Mouse (Mus musculus): ENCODE results near the gene Ankrd22. TPM values are rescaled to one million over a fixed set of nuclear protein-coding genes. Genes with fewer than 3 reads are reported as not detected.

The Ankrd22 gene
- polyA plus RNA-seq, 1 experiment from 2014 or later: not detected

DNA sequence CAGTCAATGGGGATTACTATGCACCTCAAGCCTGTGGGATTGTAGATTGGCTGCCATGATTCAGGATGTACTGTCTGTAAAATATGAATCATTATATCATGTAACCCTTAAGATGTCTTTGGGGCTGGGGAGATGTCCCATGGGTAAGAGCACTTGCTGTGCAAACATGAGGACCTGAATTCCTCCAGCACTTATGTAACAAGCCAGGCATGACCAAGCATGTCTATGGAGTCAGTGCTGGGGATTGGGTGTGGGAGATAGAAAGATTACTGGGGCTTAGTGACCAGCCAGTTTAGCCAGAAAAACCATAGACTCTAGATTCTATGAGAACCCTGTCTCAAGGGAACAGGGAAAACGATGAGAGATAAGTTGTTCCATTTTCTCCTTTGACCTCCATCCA is 46.8 kb downstream of the Ankrd22 start:
- Histone ChIP-seq H3K4me3 (replicated peaks; ENCODE audit: low read length) (no peak overlapping the region), H3K4me1 (replicated peaks; ENCODE audit: control insufficient read depth, insufficient read depth, low read length) (no peaks in the 10 kb centered on the region), H3K27me3 (replicated peaks; ENCODE audit: control insufficient read depth, insufficient read depth, low read length) (no peaks in the 10 kb centered on the region), H3K9me3 (ENCODE audit: control insufficient read depth, low read length) (no peaks in the 10 kb centered on the region), H3K36me3 (ENCODE audit: control insufficient read depth, insufficient read depth) (no peaks in the 10 kb centered on the region), H3K27ac (ENCODE audit: low read length) (no peak overlapping the region), H3K9ac (replicated peaks; ENCODE audit: low read depth, low read length) (no peak overlapping the region), H3K4me2 (ENCODE audit: low read length) (no peak overlapping the region)
- ATAC-seq: no peak
- 91% methylated on average over 1 of the region's 1 CpGs for WGBS

GRCm38 (mm10) chr19:34104841-34105240 is 61.0 kb downstream of the Ankrd22 start:
- Histone ChIP-seq H3K27ac (ENCODE audit: low read length) (no peak overlapping the region), H3K9me3 (ENCODE audit: control insufficient read depth, low read length) (no peaks in the 10 kb centered on the region), H3K36me3 (ENCODE audit: control insufficient read depth, insufficient read depth) (no peaks in the 10 kb centered on the region), H3K4me2 (ENCODE audit: low read length) (no peak overlapping the region), H3K27me3 (replicated peaks; ENCODE audit: control insufficient read depth, insufficient read depth, low read length) (no peaks in the 10 kb centered on the region), H3K4me1 (replicated peaks; ENCODE audit: control insufficient read depth, insufficient read depth, low read length) (no peaks in the 10 kb centered on the region), H3K9ac (replicated peaks; ENCODE audit: low read depth, low read length) (no peak overlapping the region), H3K4me3 (replicated peaks; ENCODE audit: low read length) (no peak overlapping the region)
- 91% methylated on average over 3 of the region's 3 CpGs for WGBS
- no peak for ATAC-seq

- H3K4me3 ChIP-seq (replicated peaks; ENCODE audit: low read length): no peak overlapping the region
- WGBS: 87% methylated on average over 7 of the region's 7 CpGs
- H3K27me3 ChIP-seq (replicated peaks; ENCODE audit: control insufficient read depth, insufficient read depth, low read length): no peaks in the 10 kb centered on the region
- no peak for ATAC-seq
- no peak overlapping the region for H3K4me2 ChIP-seq (ENCODE audit: low read length)
- H3K9ac ChIP-seq (replicated peaks; ENCODE audit: low read depth, low read length): no peak overlapping the region
- no peak overlapping the region for H3K27ac ChIP-seq (ENCODE audit: low read length)
- no peaks in the 10 kb centered on the region for H3K36me3 ChIP-seq (ENCODE audit: control insufficient read depth, insufficient read depth)
- H3K9me3 ChIP-seq (ENCODE audit: control insufficient read depth, low read length): no peaks in the 10 kb centered on the region
- H3K4me1 ChIP-seq (replicated peaks; ENCODE audit: control insufficient read depth, insufficient read depth, low read length): no peaks in the 10 kb centered on the region
Measured at GRCm38 (mm10) chr19:34101888-34102287, 64.0 kb downstream of the Ankrd22 start.

- Histone ChIP-seq H3K4me2 (ENCODE audit: low read length) (no peak within 1 kb of the TSS), H3K9ac (replicated peaks; ENCODE audit: low read depth, low read length) (no peak within 1 kb of the TSS), H3K27me3 (replicated peaks; ENCODE audit: control insufficient read depth, insufficient read depth, low read length) (no peaks in the 10 kb centered on the region), H3K4me3 (replicated peaks; ENCODE audit: low read length) (no peak within 1 kb of the TSS), H3K36me3 (ENCODE audit: control insufficient read depth, insufficient read depth) (no peaks in the 10 kb centered on the region), H3K9me3 (ENCODE audit: control insufficient read depth, low read length) (no peaks in the 10 kb centered on the region), H3K27ac (ENCODE audit: low read length) (no peak within 1 kb of the TSS), H3K4me1 (replicated peaks; ENCODE audit: control insufficient read depth, insufficient read depth, low read length) (no peaks in the 10 kb centered on the region)
- WGBS: 88% methylated on average over 4 of the region's 4 CpGs
- no peak for ATAC-seq
Measured at GRCm38 (mm10) chr19:34100633-34101032, 65.2 kb downstream of the Ankrd22 start, which contains the start of gene Lipm. TSS of gene Lipm (plus strand) at chr19:34100933.

DNA sequence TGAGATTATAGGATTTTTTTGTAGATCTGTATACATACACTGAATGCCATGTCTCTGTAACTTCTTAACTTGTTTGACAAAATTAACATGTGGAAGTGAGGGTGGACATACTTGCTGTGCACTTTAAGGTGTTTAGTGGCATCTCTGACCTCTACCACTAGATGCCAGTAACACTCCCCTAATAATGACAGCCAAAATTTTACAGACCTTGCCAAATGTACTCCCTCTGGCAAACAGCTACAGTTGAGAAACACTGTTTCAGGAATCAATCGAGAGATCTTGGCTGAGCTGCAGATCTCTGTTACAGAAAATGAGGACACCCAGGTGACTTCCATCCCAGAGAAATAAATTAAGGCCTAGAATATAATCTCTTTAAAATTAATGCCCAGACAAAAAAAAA is 69.6 kb downstream of the Ankrd22 start:
- no peak for ATAC-seq
- H3K4me1 ChIP-seq (replicated peaks; ENCODE audit: control insufficient read depth, insufficient read depth, low read length): no peaks in the 10 kb centered on the region
- no peak overlapping the region for H3K27ac ChIP-seq (ENCODE audit: low read length)
- no peak overlapping the region for H3K9ac ChIP-seq (replicated peaks; ENCODE audit: low read depth, low read length)
- WGBS: 63% methylated on average over 1 of the region's 1 CpGs
- no peaks in the 10 kb centered on the region for H3K9me3 ChIP-seq (ENCODE audit: control insufficient read depth, low read length)
- H3K27me3 ChIP-seq (replicated peaks; ENCODE audit: control insufficient read depth, insufficient read depth, low read length): no peaks in the 10 kb centered on the region
- H3K4me3 ChIP-seq (replicated peaks; ENCODE audit: low read length): no peak overlapping the region
- no peaks in the 10 kb centered on the region for H3K36me3 ChIP-seq (ENCODE audit: control insufficient read depth, insufficient read depth)
- H3K4me2 ChIP-seq (ENCODE audit: low read length): no peak overlapping the region

GRCm38 (mm10) chr19:34095381-34095780 is 70.5 kb downstream of the Ankrd22 start:
- Histone ChIP-seq H3K9me3 (ENCODE audit: control insufficient read depth, low read length) (no peaks in the 10 kb centered on the region), H3K4me3 (replicated peaks; ENCODE audit: low read length) (no peak overlapping the region), H3K36me3 (ENCODE audit: control insufficient read depth, insufficient read depth) (no peaks in the 10 kb centered on the region), H3K27me3 (replicated peaks; ENCODE audit: control insufficient read depth, insufficient read depth, low read length) (no peaks in the 10 kb centered on the region), H3K4me2 (ENCODE audit: low read length) (no peak overlapping the region), H3K9ac (replicated peaks; ENCODE audit: low read depth, low read length) (no peak overlapping the region), H3K27ac (ENCODE audit: low read length) (no peak overlapping the region), H3K4me1 (replicated peaks; ENCODE audit: control insufficient read depth, insufficient read depth, low read length) (no peaks in the 10 kb centered on the region)
- WGBS: 82% methylated on average over 5 of the region's 5 CpGs
- no peak for ATAC-seq

DNA sequence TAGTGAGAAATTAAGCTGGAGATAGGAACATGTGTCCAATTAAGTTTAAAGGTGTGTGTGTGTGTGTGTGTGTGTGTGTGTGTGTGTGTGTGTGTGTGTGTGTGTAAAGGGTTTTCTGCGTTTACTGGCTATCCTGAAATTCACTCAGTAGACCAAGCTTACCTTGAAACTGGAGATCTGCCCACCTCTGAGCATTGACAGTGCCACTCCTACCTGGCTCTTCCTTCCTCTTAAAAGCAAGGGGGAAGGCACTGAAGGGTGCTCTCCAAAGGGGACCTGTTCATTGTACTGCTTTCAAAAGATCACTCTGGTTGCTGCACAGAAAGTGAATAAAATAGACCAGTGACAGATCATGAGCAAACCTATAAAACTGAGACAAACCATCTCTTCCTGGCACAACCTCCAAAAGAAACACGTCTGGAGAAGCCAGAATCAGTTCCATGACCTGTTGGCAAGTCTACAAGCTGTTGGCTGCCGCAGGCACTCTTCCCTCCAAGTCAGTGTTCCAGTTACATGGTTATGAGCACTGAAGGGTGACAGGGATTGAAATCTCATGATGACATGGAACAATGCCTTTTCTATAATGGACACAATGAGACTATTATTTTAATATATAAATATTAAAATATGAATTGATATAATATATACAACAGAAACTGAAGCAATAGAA is 76.7 kb downstream of the Ankrd22 start:
- Histone ChIP-seq H3K36me3 (ENCODE audit: control insufficient read depth, insufficient read depth) (no peaks in the 10 kb centered on the region), H3K4me1 (replicated peaks; ENCODE audit: control insufficient read depth, insufficient read depth, low read length) (no peaks in the 10 kb centered on the region), H3K4me3 (replicated peaks; ENCODE audit: low read length) (no peak overlapping the region), H3K27ac (ENCODE audit: low read length) (no peak overlapping the region), H3K4me2 (ENCODE audit: low read length) (no peak overlapping the region), H3K9ac (replicated peaks; ENCODE audit: low read depth, low read length) (no peak overlapping the region), H3K9me3 (ENCODE audit: control insufficient read depth, low read length) (no peaks in the 10 kb centered on the region), H3K27me3 (replicated peaks; ENCODE audit: control insufficient read depth, insufficient read depth, low read length) (no peaks in the 10 kb centered on the region)
- 77% methylated on average over 3 of the region's 3 CpGs for WGBS
- no peak for ATAC-seq

DNA sequence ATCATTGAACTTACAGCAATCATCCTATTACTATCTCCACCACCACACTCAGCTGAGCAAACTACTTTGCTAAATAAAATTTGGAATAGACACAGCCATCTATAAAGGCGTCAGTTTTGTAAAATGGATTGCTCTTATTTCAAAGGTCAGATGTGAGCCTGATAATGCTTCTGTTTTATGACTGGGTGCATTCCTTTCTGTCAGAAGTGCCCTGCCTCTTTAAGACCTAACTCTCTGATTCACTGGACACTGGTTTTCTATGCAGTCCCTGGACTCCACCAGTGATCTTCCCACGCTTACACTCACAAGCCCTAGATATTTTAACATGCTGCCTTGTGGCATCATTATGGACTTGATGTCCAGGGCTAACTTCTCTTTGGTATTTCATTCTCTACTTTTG is 87.7 kb downstream of the Ankrd22 start:
- ATAC-seq: no peak
- Histone ChIP-seq H3K4me3 (replicated peaks; ENCODE audit: low read length) (no peak overlapping the region), H3K4me1 (replicated peaks; ENCODE audit: control insufficient read depth, insufficient read depth, low read length) (no peaks in the 10 kb centered on the region), H3K4me2 (ENCODE audit: low read length) (no peak overlapping the region), H3K9me3 (ENCODE audit: control insufficient read depth, low read length) (no peaks in the 10 kb centered on the region), H3K9ac (replicated peaks; ENCODE audit: low read depth, low read length) (no peak overlapping the region), H3K27me3 (replicated peaks; ENCODE audit: control insufficient read depth, insufficient read depth, low read length) (no peaks in the 10 kb centered on the region), H3K36me3 (ENCODE audit: control insufficient read depth, insufficient read depth) (no peaks in the 10 kb centered on the region), H3K27ac (ENCODE audit: low read length) (no peak overlapping the region)
- WGBS: 86% methylated on average over 2 of the region's 2 CpGs

GRCm38 (mm10) chr19:34074239-34074638 is 91.6 kb downstream of the Ankrd22 start:
- no peaks in the 10 kb centered on the region for H3K36me3 ChIP-seq (ENCODE audit: control insufficient read depth, insufficient read depth)

More at GRCm38 (mm10) chr19:34074239-34074638, 91.6 kb downstream of the Ankrd22 start:
- Histone ChIP-seq H3K9me3 (ENCODE audit: control insufficient read depth, low read length) (no peaks in the 10 kb centered on the region), H3K4me3 (replicated peaks; ENCODE audit: low read length) (no peak overlapping the region), H3K27ac (ENCODE audit: low read length) (no peak overlapping the region), H3K27me3 (replicated peaks; ENCODE audit: control insufficient read depth, insufficient read depth, low read length) (no peaks in the 10 kb centered on the region), H3K9ac (replicated peaks; ENCODE audit: low read depth, low read length) (no peak overlapping the region), H3K4me1 (replicated peaks; ENCODE audit: control insufficient read depth, insufficient read depth, low read length) (no peaks in the 10 kb centered on the region), H3K4me2 (ENCODE audit: low read length) (no peak overlapping the region)
- no peak for ATAC-seq

Measured in forebrain, embryonic 16.5 days (tissue).